Mouse (Mus musculus) G1E (cell line): ENCODE measurements around the gene Myadm. TPM values are rescaled to one million over a fixed set of nuclear protein-coding genes. Genes with fewer than 3 reads are reported as not detected.

Experiments
- ATAC-seq: 2 replicates; pipeline ENCODE4 v1.8.0; 2016; ENCODE audit warnings: mild to moderate bottlenecking; ENCODE audit not compliant: insufficient number of reproducible peaks, poor library complexity, low FRiP score, severe bottlenecking; ENCODE audit errors: extremely low read depth
- DNase-seq: peaks from one replicate; pipeline ENCODE4 v3.0.0; 2012; ENCODE audit warnings: low spot score
- H3K27me3 ChIP-seq: 2 replicates; pipeline ENCODE4 v1.6.1; 2012; ENCODE audit warnings: mild to moderate bottlenecking, low read length, inconsistent platforms; ENCODE audit not compliant: insufficient read depth
- H3K36me3 ChIP-seq: replicated peaks from 2 replicates; pipeline ENCODE3; 2012; ENCODE audit warnings: mild to moderate bottlenecking, inconsistent platforms
- H3K4me1 ChIP-seq: 2 replicates; pipeline ENCODE4 v1.6.1; 2012; ENCODE audit warnings: low read depth, low read length, inconsistent platforms, mixed read lengths; ENCODE audit not compliant: insufficient read depth
- H3K4me3 ChIP-seq: 2 replicates; pipeline ENCODE4 v1.5.1; 2012; ENCODE audit warnings: low read depth, mild to moderate bottlenecking, inconsistent platforms, low read length, moderate library complexity, mixed read lengths
- H3K9me3 ChIP-seq: replicated peaks from 2 replicates; pipeline ENCODE4 v1.6.1; 2012; ENCODE audit warnings: inconsistent platforms
- CTCF ChIP-seq: IDR thresholded peaks from 2 replicates; pipeline ENCODE4 v1.5.1; 2012; ENCODE audit warnings: low read depth, low read length, inconsistent platforms, mixed read lengths
- GATA1 ChIP-seq: IDR thresholded peaks from 2 replicates; pipeline ENCODE4 v1.6.1; 2012; ENCODE audit warnings: borderline replicate concordance, low read length, inconsistent platforms, mixed read lengths
- GATA2 ChIP-seq: IDR thresholded peaks from 2 replicates; pipeline ENCODE4 v1.6.1; 2012; ENCODE audit warnings: low read depth, low read length, inconsistent platforms, borderline replicate concordance
- POLR2AphosphoS5 ChIP-seq: IDR thresholded peaks from 2 replicates; pipeline ENCODE4 v1.6.1; 2012; ENCODE audit warnings: low read depth, low read length, inconsistent platforms; ENCODE audit not compliant: insufficient replicate concordance
- TAL1 ChIP-seq: conservative IDR thresholded peaks from 2 replicates; pipeline ENCODE4 v1.6.1; 2012; ENCODE audit warnings: low read depth, low read length, inconsistent platforms, mixed read lengths
- polyA plus RNA-seq: library from polyadenylated mRNA; stranded (reverse); fragments of >175 nt; gene quantifications from 2 replicates; pipeline ENCODE4 v1.2.3, GENCODE M21; 2012
- total RNA-seq, 2 experiments: library from RNA; stranded (forward) in 1 of 2; stranded (reverse) in 1 of 2; fragments of 200-1000 nt in 1 of 2; fragments of >200 nt in 1 of 2; fragmentation: Nextera tagmentation in 1 of 2; gene quantifications; 2 replicates each; pipeline ENCODE4 v1.2.3; 2014 to 2017

The Myadm gene
- total and polyA plus RNA-seq, 3 experiments = 0.05 TPM; not detected in 2

- no peak for ATAC-seq
- Histone ChIP-seq H3K27me3 (no peaks in the 10 kb centered on the region), H3K4me3 (no peak within 1 kb of the TSS)
These were observed 44.0 kb downstream of the Myadm start, which contains the start of gene Cacng7 for GRCm38 (mm10) chr7:3332619-3333521. TSS of gene Cacng7 (plus strand) at chr7:3332955.

GRCm38 (mm10) chr7:3333542-3333941 lies 44.7 kb downstream of the Myadm start:
- TF ChIP-seq TAL1 (no peak), GATA2 (no peak), CTCF (no peak), POLR2AphosphoS5 (no peak), GATA1 (no peak)
- Histone ChIP-seq H3K9me3 (no peaks in the 10 kb centered on the region), H3K4me1 (no peaks in the 10 kb centered on the region), H3K36me3 (no peaks in the 10 kb centered on the region), H3K4me3 (no peak overlapping the region), H3K27me3 (no peaks in the 10 kb centered on the region)
- DNase-seq (no peak), ATAC-seq (no peak)

More at GRCm38 (mm10) chr7:3332619-3333521, 44.0 kb downstream of the Myadm start, which contains the start of gene Cacng7:
- no peak for DNase-seq
- TF ChIP-seq GATA1 (no peak), POLR2AphosphoS5 (no peak), CTCF (no peak), GATA2 (no peak), TAL1 (no peak)
- Histone ChIP-seq H3K36me3 (no peaks in the 10 kb centered on the region), H3K4me1 (no peaks in the 10 kb centered on the region), H3K9me3 (no peaks in the 10 kb centered on the region)

DNA sequence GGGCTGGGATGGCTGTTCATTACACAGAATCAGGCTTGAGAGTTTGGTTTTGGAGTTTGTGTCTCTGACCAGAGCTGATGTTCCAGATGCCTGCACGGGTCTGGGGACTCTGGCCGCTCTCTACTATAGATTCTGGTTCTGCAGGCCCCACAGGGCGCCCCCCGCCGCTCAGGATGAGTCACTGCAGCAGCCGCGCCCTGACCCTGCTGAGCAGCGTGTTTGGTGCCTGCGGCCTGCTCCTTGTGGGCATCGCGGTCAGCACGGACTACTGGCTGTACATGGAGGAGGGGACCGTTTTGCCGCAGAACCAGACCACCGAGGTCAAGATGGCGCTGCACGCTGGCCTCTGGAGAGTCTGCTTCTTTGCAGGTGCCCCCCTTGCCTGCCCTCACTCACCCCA lies 47.5 kb downstream of the Myadm start:
- TF ChIP-seq GATA2 (no peak), TAL1 (no peak), GATA1 (no peak), POLR2AphosphoS5 (no peak), CTCF (no peak)
- Histone ChIP-seq H3K36me3 (no peaks in the 10 kb centered on the region), H3K4me1 (no peaks in the 10 kb centered on the region), H3K4me3 (no peak overlapping the region), H3K27me3 (no peaks in the 10 kb centered on the region), H3K9me3 (no peaks in the 10 kb centered on the region)
- ATAC-seq = no peak
- DNase-seq = no peak

- no peaks in the 10 kb centered on the region for H3K9me3 ChIP-seq
- no peak overlapping the region for H3K4me3 ChIP-seq
- ATAC-seq (no peak), DNase-seq (no peak)
- TF ChIP-seq GATA2 (no peak), GATA1 (no peak), TAL1 (no peak), POLR2AphosphoS5 (no peak), CTCF (no peak)
- no peaks in the 10 kb centered on the region for H3K4me1 ChIP-seq
- H3K36me3 ChIP-seq = no peaks in the 10 kb centered on the region
- no peaks in the 10 kb centered on the region for H3K27me3 ChIP-seq
These were observed 49.5 kb downstream of the Myadm start for GRCm38 (mm10) chr7:3338286-3338935.

DNA sequence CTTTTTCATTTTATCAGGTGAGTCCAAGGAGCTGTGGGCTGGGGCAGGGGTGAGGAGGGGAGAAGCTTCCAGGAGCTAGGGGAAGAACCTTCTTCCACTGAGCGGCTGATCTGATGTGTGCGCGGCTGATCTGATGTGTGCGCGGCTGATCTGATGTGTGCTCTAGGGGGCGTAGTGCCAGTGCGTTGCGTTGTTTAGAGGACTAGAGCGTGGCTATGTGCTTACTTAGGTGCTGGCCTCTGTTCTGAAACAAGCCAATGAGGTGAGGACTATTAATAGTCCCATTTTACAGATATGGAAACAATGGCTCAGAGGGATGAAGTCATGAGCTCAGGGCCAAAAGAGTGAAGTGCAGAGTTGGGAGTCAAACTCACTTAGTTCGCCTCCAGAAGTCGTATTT lies 50.1 kb downstream of the Myadm start:
- Histone ChIP-seq H3K36me3 (no peaks in the 10 kb centered on the region), H3K27me3 (no peaks in the 10 kb centered on the region), H3K4me1 (no peaks in the 10 kb centered on the region), H3K4me3 (no peak overlapping the region), H3K9me3 (no peaks in the 10 kb centered on the region)
- ATAC-seq (no peak), DNase-seq (no peak)
- TF ChIP-seq TAL1 (no peak), GATA2 (no peak), POLR2AphosphoS5 (no peak), CTCF (no peak)

- DNase-seq (no peak), ATAC-seq (no peak)
- H3K4me3 ChIP-seq = no peak overlapping the region
- no peaks in the 10 kb centered on the region for H3K4me1 ChIP-seq
- H3K27me3 ChIP-seq = no peaks in the 10 kb centered on the region
- TF ChIP-seq CTCF = no peak
- no peaks in the 10 kb centered on the region for H3K36me3 ChIP-seq
- no peaks in the 10 kb centered on the region for H3K9me3 ChIP-seq
These were observed 55.0 kb downstream of the Myadm start for GRCm38 (mm10) chr7:3343861-3344260.
